ENCODE assay signal across 29 mouse cellular contexts in the genomic region with DNA sequence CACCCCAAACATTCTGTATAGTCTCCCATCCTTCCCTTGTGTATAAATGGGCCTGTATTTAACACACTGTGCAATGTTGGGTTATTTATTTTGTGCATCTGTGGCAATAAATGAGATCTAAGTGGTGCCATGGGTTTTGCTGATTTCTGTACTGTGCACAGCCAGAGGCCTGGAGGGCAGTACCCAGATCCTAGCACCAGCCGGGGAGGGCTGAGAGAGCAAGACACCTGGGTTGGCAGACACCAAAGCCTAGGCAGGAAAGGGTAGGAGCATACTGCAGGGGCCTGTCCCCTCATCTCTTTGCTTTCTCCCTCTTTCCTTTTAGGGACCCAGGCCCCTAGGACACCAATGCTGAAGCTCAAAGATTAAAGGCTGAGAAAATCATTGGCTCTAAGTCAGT. TPM values are rescaled to one million over a fixed set of nuclear protein-coding genes. Genes with fewer than 3 reads are reported as not detected.
A peak's percentile ranks its signal among the peaks of the same experiment; 100 is the strongest.
DNase-seq lines count a peak whose midpoint lies in the region; ATAC-seq and TF ChIP-seq lines count a peak whose summit lies in the region.
"Had no signal": no experiment of that assay in that cellular context is flagged by ENCODE, and none has a peak within 500 bp of the region (broad histone marks: within the 10 kb centered on the region; RNA-seq: fewer than 3 reads in every experiment).

No protein-coding gene starts in this region.

- DNase-seq in heart, adult 11 months, result peak; percentile 88
- no peak for DNase-seq in heart, postnatal 36 days
- peak; percentile 65 for DNase-seq in midbrain, embryonic 11.5 days (ENCODE audit: low spot score, missing footprints)
- DNase-seq in urinary bladder, postnatal 14 days (ENCODE audit: low spot score), result no peak
- DNase-seq: adrenal gland, adult 2 months; adrenal gland, postnatal 14 days; cerebellum, adult 18-20 months; cerebellum, postnatal 36 days; gastrocnemius, postnatal 25 days had no signal

- no peaks in the 10 kb centered on the region for H3K9me3 ChIP-seq in hindbrain, embryonic 13.5 days
- H3K9me3 ChIP-seq in hindbrain, embryonic 12.5 days (replicated peaks), result no peaks in the 10 kb centered on the region
- no peaks in the 10 kb centered on the region for H3K9me3 ChIP-seq in midbrain, embryonic 11.5 days (ENCODE audit: control insufficient read depth, low read length)
- H3K9me3 ChIP-seq in midbrain, embryonic 15.5 days, result no peaks in the 10 kb centered on the region
- H3K9me3 ChIP-seq: embryonic facial prominence, embryonic 10.5 days; embryonic facial prominence, embryonic 13.5 days; forebrain, embryonic 12.5 days; forebrain, embryonic 15.5 days; heart, embryonic 13.5 days; hindbrain, embryonic 10.5 days; hindbrain, embryonic 15.5 days had no signal

- TF ChIP-seq POLR2A in myocyte (IDR thresholded peaks at IDR 0.05; ENCODE audit: insufficient read length, low read depth), result no peak

- peaks cover 29% of the 10 kb centered on the region for H3K27me3 ChIP-seq in hindbrain, embryonic 13.5 days
- H3K27me3 ChIP-seq in hindbrain, embryonic 12.5 days, result peaks cover 31% of the 10 kb centered on the region
- peaks cover 28% of the 10 kb centered on the region for H3K27me3 ChIP-seq in midbrain, embryonic 11.5 days (ENCODE audit: control insufficient read depth, insufficient read depth, low read length)
- peaks cover 19% of the 10 kb centered on the region for H3K27me3 ChIP-seq in midbrain, embryonic 15.5 days (replicated peaks)
- no peaks in the 10 kb centered on the region for H3K27me3 ChIP-seq in myocyte (ENCODE audit: control insufficient read depth, insufficient read depth, insufficient read length)

- peaks cover 9% of the 10 kb centered on the region for H3K79me2 ChIP-seq in myocyte (ENCODE audit: control insufficient read depth, insufficient read depth)

- H3K4me2 ChIP-seq in hindbrain, embryonic 13.5 days, result no peak overlapping the region
- no peak overlapping the region for H3K4me2 ChIP-seq in hindbrain, embryonic 12.5 days (replicated peaks)
- no peak overlapping the region for H3K4me2 ChIP-seq in midbrain, embryonic 11.5 days
- no peak overlapping the region for H3K4me2 ChIP-seq in midbrain, embryonic 15.5 days
- H3K4me2 ChIP-seq in myocyte (ENCODE audit: low read depth), result no peak overlapping the region

- H3K9ac ChIP-seq in hindbrain, embryonic 13.5 days, result no peak overlapping the region
- H3K9ac ChIP-seq in hindbrain, embryonic 12.5 days, result no peak overlapping the region
- no peak overlapping the region for H3K9ac ChIP-seq in midbrain, embryonic 11.5 days (ENCODE audit: low read length)
- no peak overlapping the region for H3K9ac ChIP-seq in midbrain, embryonic 15.5 days

- no peak overlapping the region for H3K4me3 ChIP-seq in hindbrain, embryonic 13.5 days
- no peak overlapping the region for H3K4me3 ChIP-seq in hindbrain, embryonic 12.5 days
- H3K4me3 ChIP-seq in midbrain, embryonic 11.5 days (ENCODE audit: low read depth, low read length), result no peak overlapping the region
- H3K4me3 ChIP-seq in midbrain, embryonic 15.5 days, result no peak overlapping the region
- H3K4me3 ChIP-seq in myocyte, result no peak overlapping the region
- H3K4me3 ChIP-seq: erythroblast, embryonic 14.5 days had no signal

- no peak overlapping the region for H3ac ChIP-seq in myocyte (ENCODE audit: control insufficient read depth, insufficient read length)

- H3K4me1 ChIP-seq in hindbrain, embryonic 13.5 days (replicated peaks), result peaks cover 38% of the 10 kb centered on the region
- peaks cover 23% of the 10 kb centered on the region for H3K4me1 ChIP-seq in hindbrain, embryonic 12.5 days
- peaks cover 14% of the 10 kb centered on the region for H3K4me1 ChIP-seq in midbrain, embryonic 11.5 days (ENCODE audit: control insufficient read depth, insufficient read depth, low read length)
- H3K4me1 ChIP-seq in midbrain, embryonic 15.5 days, result peaks cover 29% of the 10 kb centered on the region

- intact Hi-C loops in heart, postnatal 36 days (cut with DNase I), result loop anchor here (10.0 kb wide), 1 partner anchor 673 kb away; the partner anchor contains the start of gene Trim39

- 0 out of 2 replicates have a peak overlapping the region, but pooled peaks have one; percentile 30 for H3K27ac ChIP-seq in hindbrain, embryonic 13.5 days
- H3K27ac ChIP-seq in hindbrain, embryonic 12.5 days, result no peak overlapping the region
- no peak overlapping the region for H3K27ac ChIP-seq in midbrain, embryonic 11.5 days (ENCODE audit: low read depth, low read length)
- H3K27ac ChIP-seq in midbrain, embryonic 15.5 days, result no peak overlapping the region
- H3K27ac ChIP-seq: embryonic facial prominence, embryonic 10.5 days; embryonic facial prominence, embryonic 13.5 days; forebrain, embryonic 12.5 days; forebrain, embryonic 15.5 days; heart, embryonic 13.5 days had no signal

- peaks cover 15% of the 10 kb centered on the region for H3K36me3 ChIP-seq in hindbrain, embryonic 13.5 days
- peaks cover 12% of the 10 kb centered on the region for H3K36me3 ChIP-seq in hindbrain, embryonic 12.5 days
- H3K36me3 ChIP-seq in midbrain, embryonic 11.5 days (ENCODE audit: control insufficient read depth, insufficient read depth, low read length), result peaks cover 7% of the 10 kb centered on the region; the same call in 1 of the 2 replicates
- H3K36me3 ChIP-seq in midbrain, embryonic 15.5 days (replicated peaks), result peaks cover 8% of the 10 kb centered on the region; the same call in 1 of the 2 replicates
- no peaks in the 10 kb centered on the region for H3K36me3 ChIP-seq in myocyte (ENCODE audit: control insufficient read depth, insufficient read depth)

- WGBS in hindbrain, embryonic 13.5 days, result 71% methylated on average over 1 of the region's 1 CpGs
- 91% methylated on average over 1 of the region's 1 CpGs for WGBS in hindbrain, embryonic 12.5 days
- 96% methylated on average over 1 of the region's 1 CpGs for WGBS in midbrain, embryonic 11.5 days
- WGBS in midbrain, embryonic 15.5 days, result 92% methylated on average over 1 of the region's 1 CpGs

- no peak for ATAC-seq in hindbrain, embryonic 13.5 days (ENCODE audit: low FRiP score)
- no peak for ATAC-seq in hindbrain, embryonic 12.5 days (ENCODE audit: low FRiP score)
- no peak for ATAC-seq in midbrain, embryonic 11.5 days (ENCODE audit: low FRiP score)
- no peak for ATAC-seq in midbrain, embryonic 15.5 days (replicated peaks)
- ATAC-seq: CD4-positive, CD25-positive, alpha-beta regulatory T cell, adult 4 months; forebrain, embryonic 15.5 days had no signal

TF ChIP-seq in myocyte, 11 proteins besides CTCF, POLR2A, EP300 and RAD21:
- TF ChIP-seq MYOG (IDR thresholded peaks at IDR 0.05; ENCODE audit: control insufficient read depth in 1 of 3, insufficient read depth in 1 of 3, insufficient read length in 2 of 3, low read depth in 2 of 3) (no peak), POLR2AphosphoS2 (IDR thresholded peaks at IDR 0.05; ENCODE audit: insufficient read length, low read depth) (peak; percentile 14)
TF ChIP-seq in myocyte: peak in this region for 1.

RNA-seq across cellular contexts. Expression of gene Ppp1r11, which starts 3.3 kb away (rescaled TPM):
- 10 to 100 TPM; 95.1 to 96.8 TPM for total RNA-seq in heart, postnatal 36 days (2021)
- polyA plus RNA-seq in hindbrain, embryonic 13.5 days (2015; fragmentation: Nextera tagmentation; extraction: Ambion mirVana), result 163 and 169 TPM in 2 replicates
- polyA plus RNA-seq in hindbrain, embryonic 12.5 days (2016; fragmentation: Nextera tagmentation; extraction: Ambion mirVana), result 131 and 137 TPM in 2 replicates
- polyA plus RNA-seq in midbrain, embryonic 11.5 days (2014; fragmentation: Nextera tagmentation; extraction: Ambion mirVana), result 152 and 157 TPM in 2 replicates
- 163 and 172 TPM in 2 replicates for polyA plus RNA-seq in midbrain, embryonic 15.5 days (2015; fragmentation: Nextera tagmentation; extraction: Ambion mirVana)
- polyA plus RNA-seq in myocyte (2012; fragmentation: generic; extraction: Trizol), result 153 TPM

RNA-seq across cellular contexts. Expression of gene Rnf39, which starts 5.6 kb away (rescaled TPM):
- total RNA-seq in heart, postnatal 36 days (2021), result under 1 TPM; 0.76 to 0.92 TPM
- 0.69 and 1.3 TPM in 2 replicates for polyA plus RNA-seq in hindbrain, embryonic 13.5 days (2015; fragmentation: Nextera tagmentation; extraction: Ambion mirVana)
- 1.4 and 1.5 TPM in 2 replicates for polyA plus RNA-seq in hindbrain, embryonic 12.5 days (2016; fragmentation: Nextera tagmentation; extraction: Ambion mirVana)
- 0.46 TPM in 2 replicates for polyA plus RNA-seq in midbrain, embryonic 11.5 days (2014; fragmentation: Nextera tagmentation; extraction: Ambion mirVana)
- 1.1 and 1.7 TPM in 2 replicates for polyA plus RNA-seq in midbrain, embryonic 15.5 days (2015; fragmentation: Nextera tagmentation; extraction: Ambion mirVana)
- polyA plus RNA-seq in myocyte (2012; fragmentation: generic; extraction: Trizol), result 0.07 TPM
- total RNA-seq: MEL had no signal
- polyA plus RNA-seq: CD4-positive, CD25-positive, alpha-beta regulatory T cell, adult 4 months; embryonic facial prominence, embryonic 10.5 days; erythroblast, embryonic 14.5 days had no signal

RNA-seq across cellular contexts. Expression of gene Znrd1, which starts 10.1 kb away (rescaled TPM):
- total RNA-seq in heart, postnatal 36 days (2021), result 10 to 100 TPM; 24.1 to 27.6 TPM
- polyA plus RNA-seq in hindbrain, embryonic 13.5 days (2015; fragmentation: Nextera tagmentation; extraction: Ambion mirVana), result 66.4 and 67.7 TPM in 2 replicates
- polyA plus RNA-seq in hindbrain, embryonic 12.5 days (2016; fragmentation: Nextera tagmentation; extraction: Ambion mirVana), result 70.7 and 77.0 TPM in 2 replicates
- polyA plus RNA-seq in midbrain, embryonic 11.5 days (2014; fragmentation: Nextera tagmentation; extraction: Ambion mirVana), result 83.5 and 86.7 TPM in 2 replicates
- 51.0 and 52.7 TPM in 2 replicates for polyA plus RNA-seq in midbrain, embryonic 15.5 days (2015; fragmentation: Nextera tagmentation; extraction: Ambion mirVana)
- 58.6 TPM for polyA plus RNA-seq in myocyte (2012; fragmentation: generic; extraction: Trizol)

RNA-seq across cellular contexts. Expression of gene Znrd1as, which starts 10.1 kb away (rescaled TPM):
- total RNA-seq in heart, postnatal 36 days (2021), result 10 to 100 TPM; 13.3 to 13.5 TPM
- 5.7 and 6.3 TPM in 2 replicates for polyA plus RNA-seq in hindbrain, embryonic 13.5 days (2015; fragmentation: Nextera tagmentation; extraction: Ambion mirVana)
- polyA plus RNA-seq in hindbrain, embryonic 12.5 days (2016; fragmentation: Nextera tagmentation; extraction: Ambion mirVana), result 5.0 and 6.6 TPM in 2 replicates
- polyA plus RNA-seq in midbrain, embryonic 11.5 days (2014; fragmentation: Nextera tagmentation; extraction: Ambion mirVana), result 8.5 and 9.4 TPM in 2 replicates
- polyA plus RNA-seq in midbrain, embryonic 15.5 days (2015; fragmentation: Nextera tagmentation; extraction: Ambion mirVana), result 4.7 and 4.9 TPM in 2 replicates
- polyA plus RNA-seq in myocyte (2012; fragmentation: generic; extraction: Trizol), result 6.1 TPM

RNA-seq across cellular contexts. Expression of gene 2410137M14Rik, which starts 32.8 kb away (rescaled TPM):
- total RNA-seq in heart, postnatal 36 days (2021), result not detected
- 0.47 TPM in 1 of 2 replicates, not detected in the other for polyA plus RNA-seq in hindbrain, embryonic 13.5 days (2015; fragmentation: Nextera tagmentation; extraction: Ambion mirVana)
- 0.50 TPM in 1 of 2 replicates, not detected in the other for polyA plus RNA-seq in hindbrain, embryonic 12.5 days (2016; fragmentation: Nextera tagmentation; extraction: Ambion mirVana)
- 0.39 TPM in 1 of 2 replicates, not detected in the other for polyA plus RNA-seq in midbrain, embryonic 11.5 days (2014; fragmentation: Nextera tagmentation; extraction: Ambion mirVana)
- 0.40 and 0.68 TPM in 2 replicates for polyA plus RNA-seq in midbrain, embryonic 15.5 days (2015; fragmentation: Nextera tagmentation; extraction: Ambion mirVana)
- polyA plus RNA-seq in myocyte (2012; fragmentation: generic; extraction: Trizol), result not detected
- total RNA-seq: adrenal gland, adult 2 months; adrenal gland, postnatal 14 days; adrenal gland, postnatal 4 days; gastrocnemius, adult 8-10 months; gastrocnemius, postnatal 25 days; MEL had no signal
- polyA plus RNA-seq: adrenal gland, adult 2 months; C2C12; CD4-positive, CD25-positive, alpha-beta regulatory T cell, adult 4 months; embryonic facial prominence, embryonic 10.5 days; embryonic facial prominence, embryonic 13.5 days; erythroblast, embryonic 14.5 days; forebrain, embryonic 12.5 days; forebrain, embryonic 15.5 days; gonadal fat pad, adult 2 months; heart, embryonic 13.5 days; heart, embryonic 16.5 days; hindbrain, embryonic 10.5 days; intestine, embryonic 14.5 days had no signal

Comparison
In these comparisons a context has a peak if more than half of its experiments do, and no peak if none do; other contexts are left out.
1. DNase-seq: peak in heart, adult 11 months (single experiment) and midbrain, embryonic 11.5 days (single experiment); none in heart, postnatal 36 days (0 of 2) and urinary bladder, postnatal 14 days (single experiment).